Mouse (Mus musculus) spleen, postnatal 14 days (tissue): ENCODE results near the gene Nat8f1.
"Not testable (repeated sequence)": the region's sequence is repeated elsewhere in the genome, so short reads cannot be mapped to it uniquely, and the experiment has no call there.

Experiments
- DNase-seq, 2 experiments: peaks; one replicate each; pipeline ENCODE4 v3.0.0; 2021 to 2022; ENCODE audit warnings: low spot score in 2 of 2

Nat8f1 gene

GRCm38 (mm10) chr6:85906911-85907351 lies 8.6 kb downstream of the Nat8f1 start:
- DNase-seq: not testable (repeated sequence)

GRCm38 (mm10) chr6:85904642-85905061 lies 10.8 kb downstream of the Nat8f1 start, which contains the start of gene Nat8f4:
TSS of gene Nat8f4 (minus strand) at chr6:85904884.
- DNase-seq: peak; percentile 58 to 70

GRCm38 (mm10) chr6:85902303-85902702 lies 13.2 kb downstream of the Nat8f1 start:
- DNase-seq: no peak

GRCm38 (mm10) chr6:85898596-85899475 lies 16.7 kb downstream of the Nat8f1 start:
- not testable (repeated sequence) for DNase-seq

- DNase-seq: not testable (repeated sequence)
These were observed 20.3 kb downstream of the Nat8f1 start for GRCm38 (mm10) chr6:85895061-85895648.

GRCm38 (mm10) chr6:85888961-85889360 lies 26.5 kb downstream of the Nat8f1 start:
- no peak for DNase-seq

GRCm38 (mm10) chr6:85884311-85884710 lies 31.2 kb downstream of the Nat8f1 start:
- DNase-seq: no peak

GRCm38 (mm10) chr6:85883246-85883645 lies 32.2 kb downstream of the Nat8f1 start:
- not testable (repeated sequence) for DNase-seq

- DNase-seq: not testable (repeated sequence)
These were observed 46.5 kb downstream of the Nat8f1 start, which contains the start of gene Nat8f2 for GRCm38 (mm10) chr6:85869006-85869405. TSS of gene Nat8f2 (minus strand) at chr6:85869158.

GRCm38 (mm10) chr6:85867726-85868690 lies 47.5 kb downstream of the Nat8f1 start:
- DNase-seq: no peak

- not testable (repeated sequence) for DNase-seq
These were observed 48.5 kb downstream of the Nat8f1 start for GRCm38 (mm10) chr6:85866995-85867394.

- DNase-seq: not testable (repeated sequence)
These were observed 49.3 kb downstream of the Nat8f1 start for GRCm38 (mm10) chr6:85866166-85866565.

GRCm38 (mm10) chr6:85864900-85865639 lies 50.4 kb downstream of the Nat8f1 start:
- DNase-seq: not testable (repeated sequence)

- no peak for DNase-seq
These were observed 51.6 kb downstream of the Nat8f1 start for GRCm38 (mm10) chr6:85863840-85864239.

- no peak for DNase-seq
These were observed 52.4 kb downstream of the Nat8f1 start for GRCm38 (mm10) chr6:85863136-85863535.

- no peak for DNase-seq
These were observed 52.9 kb downstream of the Nat8f1 start for GRCm38 (mm10) chr6:85862565-85862964.

GRCm38 (mm10) chr6:85861247-85861646 lies 54.2 kb downstream of the Nat8f1 start:
- DNase-seq: no peak
